Mouse (Mus musculus): ENCODE results near the gene Rpl35. TPM values are rescaled to one million over a fixed set of nuclear protein-coding genes. Genes with fewer than 3 reads are reported as not detected.

Rpl35 gene
- polyA plus RNA-seq, 1 experiment = 134 TPM

- DNase-seq (ENCODE audit: low read depth) = no peak
Measured at GRCm38 (mm10) chr2:38997386-38998374, 7.7 kb downstream of the Rpl35 start, which contains the start of gene Wdr38. Wdr38 (plus strand) TSS chr2:38997476.

- DNase-seq (ENCODE audit: low read depth) = no peak
Measured at GRCm38 (mm10) chr2:38992452-38992851, 13.0 kb downstream of the Rpl35 start.

DNA sequence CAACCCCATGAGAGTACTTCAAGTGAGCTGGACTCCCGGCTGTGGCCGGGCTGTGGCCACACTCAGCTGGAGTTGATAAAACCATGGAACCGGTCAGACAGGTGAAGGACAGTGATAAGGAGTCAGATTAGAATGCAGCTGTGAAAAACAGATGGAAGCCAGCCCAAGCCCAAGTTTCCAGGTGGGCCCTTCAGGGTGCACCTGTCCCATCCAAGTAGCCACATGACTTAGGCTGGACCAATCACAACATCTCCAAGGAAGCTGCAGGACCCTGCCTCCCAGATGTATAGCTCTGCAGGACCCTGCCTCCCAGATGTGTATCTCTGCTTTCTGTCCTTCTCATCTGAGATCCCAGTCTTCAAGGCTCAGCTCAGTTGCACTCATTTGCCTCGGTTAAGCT, 13.4 kb downstream of the Rpl35 start:
- no peak for DNase-seq (ENCODE audit: low read depth)

- no peak for DNase-seq (ENCODE audit: low read depth)
Measured at GRCm38 (mm10) chr2:38988929-38989328, 16.5 kb downstream of the Rpl35 start.

DNA sequence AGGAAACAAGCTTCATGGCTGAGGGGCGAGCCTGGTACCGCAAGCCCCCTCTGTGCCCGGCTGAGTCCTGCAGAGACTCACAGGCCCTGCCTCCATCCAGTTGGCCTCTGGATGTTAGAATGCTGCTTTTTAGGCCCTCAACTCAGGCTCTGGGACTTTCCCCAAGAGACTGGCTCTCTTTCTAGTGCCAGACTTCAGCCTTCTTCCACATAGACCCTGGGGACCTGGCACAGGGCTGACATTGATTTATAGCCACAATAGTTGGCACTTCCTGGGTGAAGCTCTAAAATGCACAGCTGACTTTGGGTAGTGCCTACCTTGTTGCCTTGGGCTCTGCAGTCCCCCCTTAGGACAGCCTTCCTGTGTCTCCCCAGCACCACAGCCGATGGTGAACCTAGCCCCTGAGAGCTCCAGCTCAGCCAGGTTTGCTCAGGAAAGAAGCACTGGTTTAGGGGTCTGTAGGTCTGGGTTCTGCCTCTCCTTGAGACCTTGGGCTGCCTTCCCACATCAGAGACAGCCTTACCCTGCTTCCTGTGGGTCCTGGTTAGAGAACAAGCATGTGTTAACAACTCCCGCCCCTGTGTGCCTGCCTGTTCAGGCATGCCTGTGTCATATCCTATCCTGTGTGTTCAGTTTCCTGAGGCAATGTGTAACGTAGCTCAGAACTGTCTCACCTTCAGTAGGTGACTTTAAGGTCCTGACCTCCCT, 17.5 kb downstream of the Rpl35 start:
- DNase-seq (ENCODE audit: low read depth) = no peak

- no peak for DNase-seq (ENCODE audit: low read depth)
Measured at GRCm38 (mm10) chr2:38987371-38987770, 18.1 kb downstream of the Rpl35 start.

GRCm38 (mm10) chr2:38986580-38986979, 18.8 kb downstream of the Rpl35 start:
- DNase-seq (ENCODE audit: low read depth) = peak; percentile 97

DNA sequence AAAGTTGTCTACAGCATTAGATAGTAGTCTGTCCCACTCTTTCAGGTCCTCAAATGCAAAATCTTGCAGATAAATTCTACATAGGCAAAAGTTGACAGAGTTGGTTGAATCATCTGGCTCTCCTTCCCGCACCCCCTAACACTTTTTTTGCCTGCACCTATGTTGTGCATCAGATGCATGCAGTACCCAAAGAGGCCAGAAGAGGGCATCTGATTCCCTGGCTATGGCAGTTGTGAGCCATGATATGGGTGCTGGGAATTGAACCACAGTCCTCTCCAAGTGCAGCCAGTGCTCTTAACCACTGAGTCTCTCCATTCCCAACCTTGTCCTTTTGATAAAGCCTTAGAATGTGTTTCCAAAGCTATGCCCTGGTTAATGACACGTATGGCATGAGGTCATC, 22.0 kb downstream of the Rpl35 start:
- DNase-seq (ENCODE audit: low read depth) = no peak

GRCm38 (mm10) chr2:38977837-38978236, 27.6 kb downstream of the Rpl35 start:
- DNase-seq (ENCODE audit: low read depth) = no peak

DNA sequence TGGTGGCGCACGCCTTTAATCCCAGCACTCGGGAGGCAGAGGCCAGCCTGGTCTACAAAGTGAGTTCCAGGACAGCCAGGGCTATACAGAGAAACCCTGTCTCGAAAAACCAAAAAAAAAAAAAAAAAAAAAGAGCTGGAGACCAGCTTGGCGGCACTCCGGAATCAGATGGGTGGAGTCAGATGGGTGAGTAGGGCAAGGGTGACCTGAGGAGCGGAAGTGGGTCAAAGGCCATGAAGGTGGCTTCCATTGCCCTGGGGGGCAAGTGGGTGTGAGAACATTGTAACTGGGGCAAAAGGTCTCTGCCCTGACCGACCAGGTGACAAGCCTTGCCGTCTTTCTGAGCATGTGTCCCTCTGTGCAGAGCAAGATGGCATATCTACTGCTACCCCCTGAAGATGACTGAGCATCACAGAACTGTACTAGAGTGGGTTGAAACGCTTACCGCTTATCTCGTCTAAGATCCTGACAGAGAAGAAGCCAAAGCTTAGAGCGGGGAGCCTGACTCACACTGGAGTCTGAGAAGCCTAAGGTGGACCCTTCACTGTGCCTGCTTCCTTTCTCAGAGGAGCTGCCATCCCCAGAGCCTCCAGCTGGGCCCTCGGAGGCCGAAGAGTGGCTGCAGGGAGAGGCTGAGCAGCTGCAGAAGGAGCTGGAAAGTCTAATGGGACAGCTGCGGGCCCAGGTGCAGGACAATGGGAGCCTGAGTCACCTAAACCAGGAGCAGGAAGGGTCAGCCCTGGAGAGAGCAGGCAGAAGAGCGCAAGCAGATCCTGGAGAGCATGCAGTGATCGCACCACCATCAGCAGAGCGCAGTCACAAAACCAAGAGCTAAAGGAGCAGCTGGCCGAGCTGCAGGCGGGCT, 29.3 kb downstream of the Rpl35 start:
- DNase-seq (ENCODE audit: low read depth) = no peak

DNA sequence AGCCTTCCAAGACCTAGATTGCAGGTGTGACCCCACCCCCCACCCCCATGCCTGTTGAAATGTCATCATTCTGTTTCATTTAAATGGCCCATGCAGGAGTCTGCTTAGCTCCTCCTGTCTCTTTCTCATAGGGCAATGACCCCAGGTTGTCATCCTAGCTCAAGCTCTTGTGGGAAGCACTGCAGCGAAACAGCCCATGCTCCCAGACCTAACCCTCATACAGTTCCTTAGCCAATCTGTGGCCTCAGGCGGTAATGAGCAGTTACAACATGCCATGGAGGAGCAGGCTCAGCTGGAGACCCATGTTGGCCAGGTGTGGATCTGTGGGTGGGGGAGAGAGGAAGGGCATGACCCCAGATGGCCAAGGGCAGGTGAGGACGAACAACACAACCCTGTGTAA, 30.2 kb downstream of the Rpl35 start:
- peak; percentile 97 for DNase-seq (ENCODE audit: low read depth)

DNA sequence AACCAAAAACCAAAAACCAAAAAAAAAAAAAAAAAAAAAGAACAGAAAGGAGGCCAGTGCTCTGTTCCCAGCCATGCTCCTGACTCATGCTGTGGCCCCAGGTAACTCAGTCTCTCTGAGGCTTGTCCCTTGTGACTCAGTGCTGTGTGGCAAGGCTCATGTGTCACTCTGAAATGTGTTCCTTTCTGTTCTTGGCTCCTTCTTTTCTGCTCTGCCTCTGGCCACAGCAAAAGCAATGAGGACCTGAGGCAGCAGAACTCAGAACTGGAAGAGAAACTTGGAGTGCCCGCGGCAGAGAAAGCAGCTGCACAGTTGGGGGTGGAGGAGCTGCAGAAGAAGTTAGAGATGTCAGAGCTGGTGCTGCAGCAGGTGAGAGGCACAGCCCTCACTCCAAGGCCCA, 31.3 kb downstream of the Rpl35 start:
- no peak for DNase-seq (ENCODE audit: low read depth)

DNA sequence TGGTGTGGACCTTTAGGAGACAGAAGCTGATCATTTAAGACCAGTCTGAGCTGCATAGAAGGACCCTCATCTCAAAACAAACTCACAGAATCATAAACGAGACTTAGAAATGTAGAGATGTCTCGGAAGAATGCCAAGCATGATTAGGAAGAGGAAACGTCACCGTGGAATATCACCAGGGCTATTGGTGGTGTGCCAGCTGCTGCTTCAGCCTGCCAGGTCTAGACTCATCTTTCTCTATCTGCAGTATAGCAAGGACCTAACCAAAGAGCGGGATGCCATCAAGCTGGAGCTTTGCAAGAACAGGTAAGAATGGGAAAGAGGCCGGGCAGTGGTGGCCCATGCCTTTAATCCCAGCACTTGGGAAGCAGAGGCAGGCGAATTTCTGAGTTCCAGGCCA, 31.7 kb downstream of the Rpl35 start:
- no peak for DNase-seq (ENCODE audit: low read depth)

GRCm38 (mm10) chr2:38973223-38973622, 32.2 kb downstream of the Rpl35 start:
- no peak for DNase-seq (ENCODE audit: low read depth)

- DNase-seq (ENCODE audit: low read depth) = no peak
Measured at GRCm38 (mm10) chr2:38970057-38970456, 35.4 kb downstream of the Rpl35 start.

- no peak for DNase-seq (ENCODE audit: low read depth)
Measured at GRCm38 (mm10) chr2:38969650-38970049, 35.8 kb downstream of the Rpl35 start.

- DNase-seq (ENCODE audit: low read depth) = no peak
Measured at GRCm38 (mm10) chr2:38964198-38964597, 41.2 kb downstream of the Rpl35 start.

DNA sequence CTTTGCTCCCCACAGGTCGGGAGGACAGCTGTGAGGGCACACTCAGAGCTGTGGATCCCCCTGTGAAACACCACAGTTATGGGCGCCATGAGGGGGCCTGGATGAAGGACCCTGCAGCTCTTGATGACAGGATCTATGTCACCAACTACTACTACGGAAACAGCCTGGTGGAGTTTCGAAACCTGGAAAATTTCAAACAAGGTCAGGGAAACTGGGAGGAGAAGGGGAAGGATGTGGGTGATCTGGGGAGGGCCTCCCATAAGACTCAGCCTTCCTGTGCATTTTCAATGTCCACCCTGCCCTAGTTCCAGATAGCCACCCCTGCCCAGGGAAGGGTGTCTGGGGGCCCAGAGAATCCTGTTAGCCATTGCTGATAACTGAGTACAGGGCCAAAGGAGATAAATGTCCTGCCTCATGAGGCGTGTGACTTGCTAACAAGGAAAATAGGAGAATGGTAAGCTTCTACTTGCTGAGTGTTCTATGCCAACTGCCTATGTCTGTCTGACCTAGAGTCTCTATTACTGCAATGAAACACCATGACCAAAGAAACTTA, 47.7 kb downstream of the Rpl35 start:
- no peak for DNase-seq (ENCODE audit: low read depth)

- no peak for DNase-seq (ENCODE audit: low read depth)
Measured at GRCm38 (mm10) chr2:38956062-38956461, 49.4 kb downstream of the Rpl35 start.

DNA sequence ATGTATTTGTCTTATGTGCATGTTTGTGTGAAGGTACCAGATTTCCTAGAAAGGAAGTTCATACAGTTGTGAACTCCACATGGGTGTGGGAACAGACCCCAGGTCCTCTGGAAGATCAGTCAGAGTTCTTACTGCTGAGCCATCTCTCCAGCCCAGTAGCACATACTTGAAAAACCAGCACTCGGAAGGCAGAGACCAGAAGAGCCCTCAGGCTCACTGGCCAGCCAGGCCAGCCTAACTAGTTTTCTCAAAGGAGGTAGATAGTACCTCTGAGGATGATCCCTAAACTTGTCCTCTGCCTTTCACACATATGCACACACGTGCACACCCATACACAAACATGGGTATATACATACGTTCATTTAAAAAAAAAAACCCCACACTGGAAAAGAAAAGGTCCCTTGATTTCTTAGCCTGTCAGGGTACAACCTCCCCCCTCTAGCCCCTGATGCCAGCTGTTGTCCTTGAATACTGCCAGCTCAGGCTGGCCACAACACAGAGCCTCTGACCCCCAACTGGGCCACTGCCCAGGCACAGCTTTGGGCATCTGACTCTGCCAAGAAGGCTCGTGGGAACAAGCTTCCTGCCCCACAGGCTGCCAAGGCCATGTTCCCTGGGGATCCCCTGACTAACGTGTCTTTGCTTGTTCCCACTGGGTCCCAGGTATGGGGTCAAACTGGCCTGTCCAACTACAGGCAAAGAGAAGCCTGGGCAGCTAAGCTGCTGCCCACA, 52.1 kb downstream of the Rpl35 start:
- peak; percentile 79 for DNase-seq (ENCODE audit: low read depth)

Measured in gonadal fat pad, adult 2 months (tissue).